Mouse (Mus musculus) cerebellum, postnatal 4 days (tissue): ENCODE data around the gene Pde6g.

Source experiments
- DNase-seq, 2 experiments: peaks; one replicate each; pipeline ENCODE4 v3.0.0; 2022; ENCODE audit warnings: low spot score in 2 of 2, mixed read lengths in 1 of 2

Gene Pde6g

GRCm38 (mm10) chr11:120453306-120453705 is at the start of gene Pde6g:
Gene Pde6g (minus strand): TSS chr11:120453500.
- no peak for DNase-seq

- no peak for DNase-seq
These were observed 48.4 kb upstream of the Pde6g start for GRCm38 (mm10) chr11:120501701-120502100.

DNA sequence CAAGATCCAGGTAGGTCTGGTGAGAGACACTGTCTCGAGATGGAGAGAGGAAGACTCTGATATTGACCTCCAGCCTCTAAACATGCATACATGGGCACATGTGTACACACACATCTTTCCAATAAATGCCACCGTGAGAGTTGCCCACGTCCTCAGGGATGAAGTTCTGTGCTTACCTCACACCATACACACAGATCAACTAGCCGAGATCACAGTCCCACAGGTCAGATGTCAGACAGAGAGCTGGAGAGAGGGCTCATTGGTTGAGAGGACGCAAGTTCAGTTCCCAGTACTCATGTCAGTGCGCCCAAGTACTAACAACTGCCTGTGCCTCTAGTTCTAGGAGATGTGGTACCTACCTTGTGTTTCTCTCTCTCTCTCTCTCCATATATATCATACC is 47.7 kb upstream of the Pde6g start:
- DNase-seq, result no peak

- DNase-seq, result no peak
These were observed 47.1 kb upstream of the Pde6g start for GRCm38 (mm10) chr11:120500357-120500756.

GRCm38 (mm10) chr11:120499894-120500293 is 46.6 kb upstream of the Pde6g start:
- no peak for DNase-seq

DNA sequence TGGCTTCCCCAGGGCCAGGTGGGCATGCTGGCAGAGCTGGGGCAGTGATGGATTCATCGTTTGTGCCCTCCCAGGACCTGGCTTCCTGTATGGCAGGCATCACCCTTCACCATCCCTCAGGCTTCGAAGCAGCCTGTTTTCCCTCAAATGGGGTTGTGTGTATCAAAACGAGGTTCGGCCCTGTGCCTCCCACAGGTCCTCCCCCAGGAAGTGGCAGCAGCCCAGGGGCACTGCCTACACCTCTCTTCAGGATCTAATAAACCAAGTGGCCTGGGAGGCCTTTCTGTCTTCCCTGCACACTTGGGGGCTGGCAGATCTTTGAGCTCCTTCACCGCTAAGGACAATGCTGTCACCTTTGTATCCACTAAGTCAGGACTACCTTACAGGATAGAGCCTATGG is 45.6 kb upstream of the Pde6g start:
- no peak for DNase-seq

DNA sequence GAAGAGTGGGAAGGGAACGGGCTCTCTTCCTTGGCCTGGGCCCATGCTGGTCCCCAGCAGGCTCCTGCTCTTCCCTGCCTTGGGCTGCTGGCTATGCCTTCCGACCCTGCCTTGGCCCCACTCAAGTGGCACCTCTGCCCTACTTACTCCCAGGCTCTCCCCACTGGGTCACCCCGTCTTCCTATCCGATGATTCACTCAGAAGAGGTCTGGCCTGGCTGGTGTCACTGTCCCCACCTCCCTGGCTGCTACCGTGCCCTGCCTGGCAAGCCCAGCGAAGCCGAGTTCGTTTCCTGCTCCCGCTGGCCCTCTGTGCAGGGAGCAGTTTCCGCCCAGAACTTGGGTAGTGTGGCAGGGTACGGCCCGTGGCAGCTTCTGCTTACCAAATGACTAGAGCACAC is 44.9 kb upstream of the Pde6g start:
- no peak for DNase-seq

DNA sequence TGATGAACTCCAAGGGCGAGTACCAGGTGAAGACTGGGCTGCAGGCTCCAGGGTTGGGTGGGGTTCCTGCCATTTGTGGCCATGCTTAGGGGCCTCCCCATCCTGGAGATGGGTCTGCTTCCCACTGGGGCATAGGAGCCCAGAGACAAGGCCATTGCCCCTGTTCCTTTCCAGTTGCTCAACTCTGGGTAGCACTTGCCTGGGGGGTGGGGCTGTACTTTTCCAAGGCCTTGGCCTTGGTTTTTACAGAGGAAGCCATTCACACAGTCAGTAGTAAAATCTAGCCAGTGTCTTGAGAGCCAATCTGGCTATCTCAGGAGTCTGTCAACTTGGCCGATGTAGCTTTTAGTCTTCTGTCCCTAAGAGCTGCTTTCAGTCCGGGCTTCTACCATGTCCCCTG is 44.1 kb upstream of the Pde6g start:
- no peak for DNase-seq

DNA sequence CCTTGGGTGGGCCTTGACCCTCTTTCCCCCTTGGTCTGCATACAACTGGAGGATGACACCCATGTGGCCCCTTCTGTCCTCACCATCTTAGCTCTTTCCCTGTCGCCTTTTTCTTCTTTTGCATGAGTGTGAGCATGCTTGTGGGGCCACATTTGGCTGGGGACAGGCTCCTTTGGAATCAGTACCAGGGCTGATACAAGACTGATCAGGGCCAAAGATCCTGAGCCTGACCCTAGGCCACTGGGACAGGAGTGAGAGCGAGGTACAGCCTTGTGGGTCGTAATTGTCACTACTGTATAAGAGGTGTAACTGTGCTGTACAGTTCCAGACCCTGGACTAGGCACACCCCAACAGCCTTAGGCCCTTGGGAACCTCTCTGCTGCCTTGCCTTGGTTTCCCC is 40.6 kb upstream of the Pde6g start:
- no peak for DNase-seq

DNA sequence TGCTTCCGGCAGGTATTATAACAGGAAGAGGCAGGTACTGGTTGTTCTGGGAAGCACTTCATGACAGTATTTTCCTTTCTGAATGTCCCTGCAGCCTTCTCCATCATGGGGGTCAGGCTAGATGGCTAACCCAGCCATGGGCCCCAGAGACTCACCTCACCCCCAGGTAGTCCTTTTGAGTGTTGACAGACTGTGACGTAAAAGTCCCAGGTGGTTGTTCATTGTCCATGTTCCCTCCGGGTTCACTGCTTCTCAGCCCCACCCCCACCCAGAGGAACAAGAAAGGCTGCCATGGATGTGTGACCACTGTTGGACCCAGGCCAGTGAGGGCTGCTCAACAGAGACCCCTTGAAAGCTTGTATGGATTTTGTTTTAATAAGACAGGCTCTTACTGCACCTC is 40.1 kb upstream of the Pde6g start:
- no peak for DNase-seq

DNA sequence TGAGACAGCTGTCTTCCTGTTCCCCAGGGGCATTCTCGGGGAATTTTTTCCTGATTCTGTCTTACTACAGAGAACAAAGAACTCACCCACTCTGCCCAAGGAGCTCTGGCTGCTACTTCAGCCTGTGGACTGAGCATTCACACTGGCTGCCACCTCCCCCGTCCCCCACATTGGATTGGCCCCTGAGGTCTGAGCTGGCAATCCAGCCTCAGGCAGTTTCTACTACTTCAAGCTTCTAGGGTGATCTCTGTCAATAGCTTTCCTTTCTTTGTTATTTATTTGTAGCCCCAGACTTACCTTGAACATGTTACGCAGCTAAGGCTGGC is 39.5 kb upstream of the Pde6g start:
- DNase-seq, result no peak

- peak in 1 of 2 experiments; percentile 29 for DNase-seq
These were observed 39.0 kb upstream of the Pde6g start for GRCm38 (mm10) chr11:120492024-120492877.

DNA sequence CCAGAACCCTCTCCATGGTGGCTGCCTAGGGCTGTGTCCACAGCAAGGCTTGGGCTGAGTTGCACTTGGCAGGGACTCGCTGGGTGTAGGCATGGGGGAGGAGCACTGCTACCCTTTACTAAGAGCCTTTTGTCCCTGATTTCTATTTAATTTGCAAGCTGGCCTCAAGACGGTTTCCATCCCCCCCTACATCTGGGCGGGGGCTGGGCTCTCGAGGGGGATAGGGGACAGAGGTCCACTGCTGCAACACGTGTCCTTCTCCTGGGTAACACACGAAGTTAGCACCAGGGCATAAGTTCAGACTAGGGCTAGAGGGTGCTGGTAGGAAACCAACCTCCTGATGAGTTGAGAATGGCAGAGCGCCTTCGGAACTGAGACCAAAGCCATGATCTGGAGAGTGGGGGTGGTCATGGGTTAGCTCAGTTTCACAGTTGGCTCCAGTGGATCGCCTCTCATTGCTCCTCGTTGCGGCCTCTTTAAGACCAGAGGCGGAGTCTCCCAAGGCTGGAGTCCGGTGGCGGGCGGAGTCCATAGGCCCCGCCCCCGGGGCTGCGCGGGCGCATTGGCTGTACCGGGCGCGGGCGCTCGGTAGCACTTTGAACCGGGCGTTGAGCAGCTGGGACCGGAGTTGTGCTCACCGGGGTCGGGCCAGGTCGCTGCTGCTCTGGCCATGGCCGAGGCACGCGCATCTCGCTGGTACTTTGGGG is 38.2 kb upstream of the Pde6g start, which contains the start of gene Slc25a10:
Slc25a10 (plus strand) TSS at position 524 of the 707 bp plus-strand sequence.
- peak; percentile 67 to 82 for DNase-seq

DNA sequence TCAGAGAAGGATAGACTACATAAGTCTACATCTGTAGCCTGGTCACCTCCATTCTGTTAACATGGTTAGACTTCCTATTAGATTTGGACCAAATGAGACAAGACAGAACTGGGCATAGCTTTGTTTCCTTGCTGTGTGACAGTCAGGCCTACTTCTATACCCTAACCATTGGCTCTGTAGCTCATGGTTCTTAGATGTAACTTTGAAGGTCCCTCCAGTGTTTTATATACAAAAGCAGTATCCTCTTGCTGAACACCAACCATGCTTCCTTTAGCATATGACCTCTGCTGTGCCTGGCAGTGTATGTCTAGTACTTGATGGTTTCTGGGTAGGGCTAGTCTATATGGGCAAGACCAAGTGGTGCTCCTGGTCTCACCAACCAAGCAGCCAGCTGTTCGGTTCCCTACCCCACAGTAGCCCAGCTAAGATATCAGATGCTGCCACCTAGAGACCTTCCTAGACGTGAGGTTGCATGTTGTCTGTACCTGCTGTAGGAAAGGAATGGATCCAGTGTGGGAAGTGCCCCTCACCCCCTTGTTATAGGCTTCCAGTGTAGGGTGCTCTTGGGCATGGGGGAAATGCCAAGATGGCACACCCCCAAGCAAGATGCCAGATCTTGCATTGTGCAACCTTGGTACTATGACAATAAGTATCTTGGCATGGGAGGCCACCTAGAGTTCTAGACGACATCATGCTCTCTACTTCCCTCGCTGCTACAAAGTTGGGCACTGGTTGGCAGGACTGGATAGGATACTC is 37.2 kb upstream of the Pde6g start:
- DNase-seq, result no peak

DNA sequence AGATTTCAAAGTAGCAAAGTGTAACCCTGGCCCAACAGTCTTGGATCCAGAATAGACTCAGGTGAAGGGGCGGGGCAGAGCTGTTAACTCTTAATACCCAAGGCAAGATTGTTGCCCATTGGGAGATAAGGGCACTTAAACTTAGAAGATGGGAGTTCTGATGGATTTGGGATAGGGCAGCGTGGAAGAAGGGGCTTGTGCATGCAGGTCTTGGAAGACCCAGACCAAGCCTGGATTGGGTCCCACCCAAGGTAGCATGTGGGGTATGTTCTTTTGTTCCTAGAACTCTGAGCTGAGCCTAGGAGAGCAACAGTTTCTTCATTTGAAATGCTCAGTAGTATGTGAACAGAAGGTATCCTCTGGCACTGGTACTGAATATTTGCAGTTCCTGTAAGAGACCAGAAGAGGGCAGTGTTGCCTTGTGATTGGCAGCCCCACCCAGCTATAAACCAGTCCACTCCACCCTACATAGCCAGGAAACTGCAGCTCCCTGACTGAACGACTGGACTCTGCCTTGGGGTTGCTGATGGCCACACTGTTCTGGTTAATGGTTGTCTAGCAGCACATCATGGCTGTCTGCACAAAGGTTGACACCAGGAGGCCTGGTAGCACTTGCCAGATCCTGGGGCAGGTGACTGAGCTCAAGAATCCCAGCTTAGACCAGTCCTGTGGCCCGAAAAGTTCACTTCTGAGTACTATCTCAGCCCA is 35.9 kb upstream of the Pde6g start:
- peak in 1 of 2 experiments; percentile 57 for DNase-seq

DNA sequence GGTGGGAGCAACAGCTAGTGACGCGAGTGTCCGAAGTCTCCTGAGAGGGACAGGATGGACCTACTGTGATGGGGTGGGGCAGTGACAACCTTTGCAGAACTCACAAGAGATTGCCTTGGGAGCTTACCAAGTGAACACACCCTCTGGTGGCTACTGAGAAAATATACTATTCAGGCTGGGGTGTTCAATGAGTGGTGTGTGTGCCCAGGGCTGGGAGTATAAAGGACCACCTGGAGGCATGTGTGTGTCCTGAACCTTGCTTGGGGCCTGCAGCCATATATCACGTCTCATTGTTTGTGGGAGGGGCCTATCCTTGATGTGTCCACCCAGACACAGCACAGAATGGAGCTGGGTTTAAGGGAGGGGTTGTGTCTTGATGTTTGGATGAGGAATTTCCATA is 35.2 kb upstream of the Pde6g start:
- DNase-seq, result no peak

DNA sequence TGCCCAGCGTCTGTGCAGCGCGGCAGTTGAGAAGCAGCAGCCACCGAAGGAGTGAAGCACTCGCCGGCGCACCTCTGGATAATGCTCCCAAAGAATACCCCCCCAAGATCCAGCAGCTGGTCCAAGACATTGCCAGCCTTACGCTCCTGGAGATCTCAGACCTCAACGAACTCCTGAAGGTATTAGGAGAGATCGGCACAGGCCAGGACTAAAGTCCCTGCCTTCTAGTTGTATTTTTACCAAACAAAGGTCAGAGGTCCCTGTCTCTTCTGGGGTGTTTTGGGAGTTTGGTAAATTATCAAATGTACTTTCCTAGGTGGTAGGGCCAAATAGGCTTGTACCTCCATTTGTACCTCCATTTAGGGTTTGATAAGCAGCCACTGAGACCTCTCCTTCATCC is 32.0 kb upstream of the Pde6g start:
- DNase-seq, result no peak

DNA sequence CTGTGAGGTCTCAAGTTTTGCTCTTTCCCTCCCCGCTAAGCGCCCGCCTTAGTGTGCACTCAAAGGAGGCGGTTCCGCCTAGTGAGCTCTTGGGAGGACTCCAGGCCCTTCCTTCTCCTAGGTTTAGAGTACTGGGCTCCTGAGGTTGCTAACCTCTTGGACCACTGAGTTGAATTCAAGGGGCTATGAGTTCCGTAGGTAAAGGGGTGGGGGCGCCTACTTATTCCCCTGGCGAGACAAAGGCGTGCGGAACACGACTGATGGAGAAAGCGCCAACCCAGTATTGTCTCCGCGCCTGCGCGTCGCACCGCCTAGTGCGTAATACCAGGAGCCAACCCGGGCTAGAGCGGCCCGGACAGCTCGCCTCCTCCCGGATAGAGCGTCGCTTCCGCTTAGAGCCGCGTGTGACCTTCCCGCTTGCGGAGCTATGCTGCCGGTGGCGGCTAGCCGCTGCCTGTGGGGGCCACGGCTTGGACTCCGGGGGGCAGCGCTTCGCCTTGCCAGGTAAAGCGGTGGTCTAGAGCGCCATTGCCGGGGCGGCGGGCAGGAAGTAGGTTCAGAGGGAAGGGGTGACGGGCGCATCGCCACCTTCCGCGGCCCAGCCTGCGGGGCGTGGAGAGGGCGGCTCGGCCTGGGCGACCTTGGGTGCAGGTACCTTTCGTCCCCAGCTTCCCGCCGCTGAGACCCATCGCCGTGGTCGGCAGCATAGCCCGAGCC is 31.1 kb upstream of the Pde6g start, which contains the start of gene Mrpl12:
Mrpl12 (plus strand) TSS at position 349 of the 717 bp plus-strand sequence.
- DNase-seq, result peak; percentile 79 to 83

GRCm38 (mm10) chr11:120483448-120483934 is 30.2 kb upstream of the Pde6g start:
- no peak for DNase-seq

DNA sequence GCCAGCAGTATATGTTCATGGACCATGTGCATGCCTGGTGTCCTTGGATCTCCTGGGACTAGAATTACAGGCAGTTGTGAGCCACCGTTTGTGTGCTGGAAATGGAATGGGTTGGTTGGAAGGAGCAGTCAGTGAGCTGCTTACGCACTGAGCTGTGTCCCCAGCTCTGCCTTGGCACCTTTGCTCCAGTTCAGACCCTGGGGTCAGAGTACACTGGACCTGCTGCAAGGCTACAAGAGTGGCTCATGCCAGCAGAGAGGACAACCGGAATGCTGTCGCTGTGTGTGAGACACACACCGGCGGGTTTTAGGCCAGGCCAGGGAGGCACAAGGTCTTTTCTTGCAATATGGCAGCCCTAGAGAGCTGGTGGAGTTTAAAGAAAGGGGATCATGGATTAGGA is 18.8 kb upstream of the Pde6g start:
- no peak for DNase-seq

GRCm38 (mm10) chr11:120467736-120468092 is 14.4 kb upstream of the Pde6g start:
- no peak for DNase-seq
